Mouse (Mus musculus): Measurements from ENCODE around the gene Megf6. TPM values are rescaled to one million over a fixed set of nuclear protein-coding genes. Genes with fewer than 3 reads are reported as not detected.

The Megf6 gene
- polyA plus RNA-seq, 1 experiment, result 0.55 TPM

- no peaks in the 10 kb centered on the region for H3K4me1 ChIP-seq (ENCODE audit: control insufficient read depth, insufficient read depth, low read length)
- H3K36me3 ChIP-seq (ENCODE audit: control insufficient read depth, insufficient read depth, low read length), result no peaks in the 10 kb centered on the region
- no peak overlapping the region for H3K4me3 ChIP-seq (ENCODE audit: insufficient read depth, low read depth, low read length)
- TF ChIP-seq CTCF (conservative IDR thresholded peaks at IDR 0.05; ENCODE audit: insufficient read depth, insufficient read length, low read depth, low read length), result no peak
- no peak for TF ChIP-seq POLR2A (IDR thresholded peaks at IDR 0.05; ENCODE audit: low read depth, low read length)
- no peak overlapping the region for H3K27ac ChIP-seq (ENCODE audit: insufficient read depth, low read depth, low read length)
- no peak for DNase-seq
- WGBS, result 53% methylated on average over 2 of the region's 2 CpGs
- H3K27me3 ChIP-seq (replicated peaks; ENCODE audit: control insufficient read depth, insufficient read depth, low read length), result no peaks in the 10 kb centered on the region
These were observed 138.6 kb downstream of the Megf6 start for GRCm38 (mm10) chr4:154309131-154309530.

GRCm38 (mm10) chr4:154310576-154311262 is 140.2 kb downstream of the Megf6 start:
- TF ChIP-seq POLR2A (IDR thresholded peaks at IDR 0.05; ENCODE audit: low read depth, low read length) (no peak), CTCF (conservative IDR thresholded peaks at IDR 0.05; ENCODE audit: insufficient read depth, insufficient read length, low read depth, low read length) (no peak)
- no peaks in the 10 kb centered on the region for H3K27me3 ChIP-seq (replicated peaks; ENCODE audit: control insufficient read depth, insufficient read depth, low read length)
- H3K36me3 ChIP-seq (ENCODE audit: control insufficient read depth, insufficient read depth, low read length), result no peaks in the 10 kb centered on the region
- no peak overlapping the region for H3K4me3 ChIP-seq (ENCODE audit: insufficient read depth, low read depth, low read length)
- WGBS, result 66% methylated on average over 9 of the region's 9 CpGs
- no peaks in the 10 kb centered on the region for H3K4me1 ChIP-seq (ENCODE audit: control insufficient read depth, insufficient read depth, low read length)
- DNase-seq, result no peak
- H3K27ac ChIP-seq (ENCODE audit: insufficient read depth, low read depth, low read length), result no peak overlapping the region

GRCm38 (mm10) chr4:154312143-154312812 is 141.7 kb downstream of the Megf6 start:
- Histone ChIP-seq H3K4me1 (ENCODE audit: control insufficient read depth, insufficient read depth, low read length) (no peaks in the 10 kb centered on the region), H3K27ac (ENCODE audit: insufficient read depth, low read depth, low read length) (no peak overlapping the region), H3K4me3 (ENCODE audit: insufficient read depth, low read depth, low read length) (no peak overlapping the region), H3K36me3 (ENCODE audit: control insufficient read depth, insufficient read depth, low read length) (no peaks in the 10 kb centered on the region), H3K27me3 (replicated peaks; ENCODE audit: control insufficient read depth, insufficient read depth, low read length) (no peaks in the 10 kb centered on the region)
- DNase-seq, result no peak
- TF ChIP-seq CTCF (conservative IDR thresholded peaks at IDR 0.05; ENCODE audit: insufficient read depth, insufficient read length, low read depth, low read length), result no peak
- no peak for TF ChIP-seq POLR2A (IDR thresholded peaks at IDR 0.05; ENCODE audit: low read depth, low read length)
- 93% methylated on average over 2 of the region's 2 CpGs for WGBS

GRCm38 (mm10) chr4:154312935-154313621 is 142.5 kb downstream of the Megf6 start:
- Histone ChIP-seq H3K27ac (ENCODE audit: insufficient read depth, low read depth, low read length) (no peak overlapping the region), H3K36me3 (ENCODE audit: control insufficient read depth, insufficient read depth, low read length) (no peaks in the 10 kb centered on the region), H3K4me3 (ENCODE audit: insufficient read depth, low read depth, low read length) (no peak overlapping the region), H3K27me3 (replicated peaks; ENCODE audit: control insufficient read depth, insufficient read depth, low read length) (no peaks in the 10 kb centered on the region), H3K4me1 (ENCODE audit: control insufficient read depth, insufficient read depth, low read length) (no peaks in the 10 kb centered on the region)
- TF ChIP-seq CTCF (conservative IDR thresholded peaks at IDR 0.05; ENCODE audit: insufficient read depth, insufficient read length, low read depth, low read length), result no peak
- no peak for TF ChIP-seq POLR2A (IDR thresholded peaks at IDR 0.05; ENCODE audit: low read depth, low read length)
- 67% methylated on average over 4 of the region's 4 CpGs for WGBS
- no peak for DNase-seq

- H3K4me3 ChIP-seq (ENCODE audit: insufficient read depth, low read depth, low read length), result no peak overlapping the region
- DNase-seq, result no peak
- H3K36me3 ChIP-seq (ENCODE audit: control insufficient read depth, insufficient read depth, low read length), result no peaks in the 10 kb centered on the region
- no peak overlapping the region for H3K27ac ChIP-seq (ENCODE audit: insufficient read depth, low read depth, low read length)
- whole genome bisulfite sequencing, result 69% methylated on average over 11 of the region's 11 CpGs
- H3K27me3 ChIP-seq (replicated peaks; ENCODE audit: control insufficient read depth, insufficient read depth, low read length), result no peaks in the 10 kb centered on the region
- TF ChIP-seq POLR2A (IDR thresholded peaks at IDR 0.05; ENCODE audit: low read depth, low read length) (no peak), CTCF (conservative IDR thresholded peaks at IDR 0.05; ENCODE audit: insufficient read depth, insufficient read length, low read depth, low read length) (no peak)
- no peaks in the 10 kb centered on the region for H3K4me1 ChIP-seq (ENCODE audit: control insufficient read depth, insufficient read depth, low read length)
These were observed 143.1 kb downstream of the Megf6 start for GRCm38 (mm10) chr4:154313622-154313967.

Other genes starting within 250 kb of the Megf6 start
- 42.6 and 45.1 TPM in 2 replicates for gene A430005L14Rik, start 213.5 kb upstream of the Megf6 start, polyA plus RNA-seq (2012; rRNA removed)
- 5.0 and 10.1 TPM in 2 replicates for gene Dffb, start 195.6 kb upstream of the Megf6 start, polyA plus RNA-seq (2012; rRNA removed)
- gene Cep104, start 195.5 kb upstream of the Megf6 start, polyA plus RNA-seq (2012; rRNA removed), result 18.4 and 19.7 TPM in 2 replicates
- 40.2 and 48.2 TPM in 2 replicates for gene Lrrc47, start 159.0 kb upstream of the Megf6 start, polyA plus RNA-seq (2012; rRNA removed)
- gene Smim1, start 144.5 kb upstream of the Megf6 start, polyA plus RNA-seq (2012; rRNA removed), result 294 and 307 TPM in 2 replicates
- gene Ccdc27, start 128.1 kb upstream of the Megf6 start, polyA plus RNA-seq (2012; rRNA removed), result not detected in 2 replicates
- 0.03 TPM in 2 replicates for gene Trp73, start 30.5 kb upstream of the Megf6 start, polyA plus RNA-seq (2012; rRNA removed)
- gene Wrap73, start 28.4 kb upstream of the Megf6 start, polyA plus RNA-seq (2012; rRNA removed), result 18.4 and 18.7 TPM in 2 replicates
- gene Tprgl, start 10.1 kb upstream of the Megf6 start, polyA plus RNA-seq (2012; rRNA removed), result 173 and 177 TPM in 2 replicates
- 58.6 and 66.8 TPM in 2 replicates for gene Arhgef16, start 130.9 kb downstream of the Megf6 start, polyA plus RNA-seq (2012; rRNA removed)
- gene B230104I21Rik, start 165.4 kb downstream of the Megf6 start, polyA plus RNA-seq (2012; rRNA removed), result not detected in 2 replicates